Mouse (Mus musculus): ENCODE measurements around the gene Gas2l3.

Gene Gas2l3

DNA sequence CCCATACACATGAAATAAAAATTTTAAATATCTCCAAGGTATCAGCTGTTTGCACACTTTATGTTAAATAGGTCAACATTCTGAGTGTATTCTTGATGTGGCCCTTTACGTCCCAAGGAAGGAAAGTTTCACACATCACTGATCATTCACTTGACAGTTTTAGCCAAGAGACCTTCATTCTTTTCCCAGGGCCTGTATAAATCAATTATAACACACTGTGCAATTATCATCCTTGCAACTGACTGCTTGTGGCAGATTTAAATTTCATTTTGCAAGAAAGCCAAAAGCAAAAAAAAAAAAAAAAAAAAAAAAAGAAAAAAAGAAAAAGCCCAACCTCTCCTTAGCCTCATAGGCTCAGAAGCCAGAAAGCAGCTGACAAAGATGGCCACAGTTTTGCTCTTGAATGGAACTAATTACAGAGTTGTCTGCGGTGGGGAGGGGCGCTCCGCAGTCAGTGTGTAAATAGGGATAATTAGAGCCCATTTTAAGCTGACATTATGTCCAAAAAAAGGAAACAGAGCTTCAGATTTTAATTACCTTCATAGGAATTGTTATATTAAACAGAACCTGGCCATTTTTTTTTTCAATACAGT lies 52.1 kb downstream of the Gas2l3 start:
- DNase-seq, result no peak

DNA sequence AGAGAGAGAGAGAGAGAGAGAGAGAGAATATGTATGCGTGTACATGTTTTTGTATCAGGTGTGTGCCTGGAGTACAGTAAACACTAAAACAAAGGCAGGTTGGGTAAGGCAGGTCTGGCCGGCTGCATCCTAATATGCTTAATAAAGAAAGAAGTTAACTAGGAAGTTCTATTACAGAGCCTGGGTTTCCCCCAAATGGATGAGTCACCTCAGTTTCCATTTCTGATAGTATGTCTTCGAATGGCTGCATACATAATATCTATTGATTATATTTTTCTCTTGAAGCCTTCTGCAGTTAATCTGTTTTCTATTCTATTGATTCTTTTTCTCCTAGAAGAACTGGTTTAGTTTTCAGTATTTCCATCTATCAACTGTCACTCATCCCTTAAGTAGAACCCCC lies 57.3 kb downstream of the Gas2l3 start:
- DNase-seq, result no peak

GRCm38 (mm10) chr10:89383462-89383861 lies 60.3 kb downstream of the Gas2l3 start:
- DNase-seq, result peak; percentile 31

- DNase-seq, result no peak
These were observed 66.0 kb downstream of the Gas2l3 start for GRCm38 (mm10) chr10:89377750-89378149.

DNA sequence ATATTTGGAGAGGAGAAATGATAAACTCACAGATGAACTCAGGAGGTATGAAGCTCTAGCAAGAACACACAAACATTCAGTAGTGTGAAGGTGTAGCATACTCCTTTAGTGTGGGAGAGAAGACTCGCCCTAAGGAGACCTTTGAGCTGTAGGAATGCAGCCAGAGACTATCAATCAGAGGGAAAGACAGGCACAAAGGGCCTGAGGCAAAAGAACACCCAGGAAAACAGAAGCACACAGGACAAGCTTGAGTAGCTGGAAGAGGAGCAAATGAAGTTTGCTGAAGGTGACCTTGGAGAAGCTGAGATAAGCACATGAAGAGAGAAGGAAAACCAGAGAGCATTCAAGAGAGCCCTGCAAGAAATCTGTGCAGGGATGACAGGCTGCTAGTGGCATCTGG lies 73.7 kb downstream of the Gas2l3 start:
- no peak for DNase-seq

GRCm38 (mm10) chr10:89358933-89359332 lies 84.8 kb downstream of the Gas2l3 start:
- DNase-seq, result no peak

Data from cerebellum, adult 9-11 months (tissue).